Mouse (Mus musculus): ENCODE data around the gene Twist2.

Twist2 gene

GRCm38 (mm10) chr1:91800348-91800747 lies 913 bp upstream of the Twist2 start:
- no peak for TF ChIP-seq GATA4 (IDR thresholded peaks at IDR 0.05; ENCODE audit: insufficient replicate concordance, low read length)

- TF ChIP-seq GATA4 (IDR thresholded peaks at IDR 0.05; ENCODE audit: insufficient replicate concordance, low read length), result no peak
Measured at GRCm38 (mm10) chr1:91801844-91802366, 644 bp downstream of the Twist2 start.

DNA sequence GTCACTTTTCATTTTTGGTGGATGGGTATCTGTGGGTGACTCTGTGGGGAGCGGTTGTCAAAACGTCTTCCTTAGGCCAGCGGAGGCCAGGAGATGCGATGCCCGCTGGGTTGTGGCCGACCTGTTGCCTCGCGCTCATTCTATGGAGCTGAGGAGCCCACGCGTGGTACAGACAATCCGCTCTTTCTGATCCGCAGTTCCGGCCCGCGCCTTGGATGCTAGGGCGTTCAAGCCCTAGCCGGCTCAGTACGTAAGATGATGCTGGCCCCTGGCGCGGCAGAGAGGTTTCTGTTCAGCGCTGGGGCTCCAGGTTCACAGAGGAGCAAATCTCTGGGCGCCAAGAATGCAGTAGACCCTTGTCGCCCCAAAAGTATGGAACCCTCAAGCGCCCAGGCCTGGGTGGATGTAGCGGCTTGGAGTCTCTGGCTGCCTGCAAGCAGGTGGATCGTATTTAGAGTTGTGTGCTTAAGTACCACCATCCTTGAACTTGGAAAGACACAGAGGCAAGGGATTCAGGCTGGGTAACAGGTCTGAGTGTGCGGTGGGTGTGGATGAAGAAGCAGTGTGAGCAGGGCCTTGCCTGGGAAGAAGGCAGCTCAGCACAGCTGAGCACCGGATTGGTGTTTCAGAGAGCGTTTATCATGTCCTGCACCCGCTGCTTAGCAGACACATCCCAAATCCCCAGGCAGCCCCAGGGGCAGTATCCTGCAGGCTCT lies 1.3 kb downstream of the Twist2 start:
- TF ChIP-seq GATA4 (IDR thresholded peaks at IDR 0.05; ENCODE audit: insufficient replicate concordance, low read length), result no peak

DNA sequence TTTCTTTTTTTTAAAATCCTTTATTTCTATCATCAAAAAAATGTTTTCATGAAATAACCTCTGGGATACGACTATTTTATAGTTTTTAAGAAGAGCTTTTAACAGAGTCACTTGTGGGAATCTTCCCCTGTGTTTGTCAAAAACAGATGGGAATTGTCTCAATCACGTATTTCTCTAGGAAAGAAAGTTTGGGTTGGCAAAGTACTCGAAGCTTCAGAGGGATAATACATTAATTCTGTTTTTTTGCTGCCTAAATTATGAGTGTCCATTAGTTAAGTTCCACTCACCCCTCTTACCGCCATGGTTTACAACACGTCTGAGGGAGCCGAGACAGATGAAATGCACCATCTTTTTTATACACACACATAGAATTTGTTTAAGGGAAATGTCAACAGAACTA lies 2.2 kb downstream of the Twist2 start:
- TF ChIP-seq GATA4 (IDR thresholded peaks at IDR 0.05; ENCODE audit: insufficient replicate concordance, low read length), result no peak

GRCm38 (mm10) chr1:91816067-91816466 lies 14.8 kb downstream of the Twist2 start:
- TF ChIP-seq GATA4 (IDR thresholded peaks at IDR 0.05; ENCODE audit: insufficient replicate concordance, low read length), result no peak

- no peak for TF ChIP-seq GATA4 (IDR thresholded peaks at IDR 0.05; ENCODE audit: insufficient replicate concordance, low read length)
Measured at GRCm38 (mm10) chr1:91816571-91816970, 15.3 kb downstream of the Twist2 start.

GRCm38 (mm10) chr1:91819237-91819636 lies 18.0 kb downstream of the Twist2 start:
- TF ChIP-seq GATA4 (IDR thresholded peaks at IDR 0.05; ENCODE audit: insufficient replicate concordance, low read length), result no peak

GRCm38 (mm10) chr1:91820531-91820930 lies 19.3 kb downstream of the Twist2 start:
- TF ChIP-seq GATA4 (IDR thresholded peaks at IDR 0.05; ENCODE audit: insufficient replicate concordance, low read length), result no peak

- TF ChIP-seq GATA4 (IDR thresholded peaks at IDR 0.05; ENCODE audit: insufficient replicate concordance, low read length), result no peak
Measured at GRCm38 (mm10) chr1:91822316-91822824, 21.1 kb downstream of the Twist2 start.

DNA sequence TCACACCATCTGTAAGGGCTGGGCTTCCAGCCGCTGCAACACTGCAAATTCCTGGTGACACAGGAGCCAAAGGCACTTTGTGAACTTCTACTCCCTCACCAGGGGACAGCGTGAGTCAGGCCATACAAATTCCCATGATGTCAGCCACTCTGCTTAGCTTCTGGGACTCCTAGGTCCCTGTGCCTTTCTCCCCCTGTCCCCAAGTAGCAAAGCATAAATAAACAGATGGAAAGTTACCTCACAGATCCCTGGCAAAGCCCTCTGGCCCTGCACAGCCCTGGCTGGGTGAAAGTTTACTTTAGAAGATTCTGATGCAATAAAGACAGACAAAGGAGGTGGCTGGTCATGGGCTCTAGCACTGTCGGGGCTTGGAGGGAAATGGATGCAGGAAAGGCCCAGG lies 22.3 kb downstream of the Twist2 start:
- TF ChIP-seq GATA4 (IDR thresholded peaks at IDR 0.05; ENCODE audit: insufficient replicate concordance, low read length), result no peak

DNA sequence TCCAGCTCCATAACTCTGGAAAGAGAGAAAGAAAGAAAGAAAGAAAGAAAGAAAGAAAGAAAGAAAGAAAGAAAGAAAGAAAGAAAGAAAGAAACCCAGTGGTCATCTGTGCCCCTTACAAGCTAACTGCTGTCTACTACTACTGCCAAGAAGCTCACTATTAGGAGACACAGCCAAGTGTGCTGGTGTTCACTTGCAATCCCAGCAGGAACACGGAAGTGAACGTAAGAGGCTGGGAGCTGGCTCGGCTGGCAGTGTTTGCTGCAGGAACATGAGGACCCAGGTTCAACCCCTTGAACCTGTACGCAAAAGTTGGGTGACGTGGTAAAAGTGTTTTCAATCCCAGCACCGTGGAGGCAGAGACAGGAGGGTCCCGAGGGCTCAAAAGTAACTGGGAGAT lies 22.7 kb downstream of the Twist2 start:
- no peak for TF ChIP-seq GATA4 (IDR thresholded peaks at IDR 0.05; ENCODE audit: insufficient replicate concordance, low read length)

DNA sequence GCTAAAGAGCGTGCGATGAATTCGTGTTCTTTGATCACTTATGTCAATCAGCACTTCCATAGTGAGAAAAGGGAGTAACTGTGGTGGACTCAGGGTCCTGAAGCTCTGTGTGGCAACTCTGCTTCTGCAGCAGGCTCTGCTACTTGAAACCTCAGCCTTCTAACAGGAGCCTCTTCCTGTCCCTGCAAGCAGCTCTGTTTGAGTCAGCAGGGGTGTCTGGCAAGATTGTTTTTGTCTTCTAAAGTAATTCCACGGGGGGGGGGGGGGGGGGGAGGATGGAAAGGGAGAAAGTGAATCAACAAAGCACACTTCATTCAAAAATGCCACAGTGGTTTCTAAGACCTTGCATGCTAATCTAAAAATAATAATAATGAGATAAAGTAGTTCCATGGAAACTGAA lies 24.0 kb downstream of the Twist2 start:
- TF ChIP-seq GATA4 (IDR thresholded peaks at IDR 0.05; ENCODE audit: insufficient replicate concordance, low read length), result no peak

- no peak for TF ChIP-seq GATA4 (IDR thresholded peaks at IDR 0.05; ENCODE audit: insufficient replicate concordance, low read length)
Measured at GRCm38 (mm10) chr1:91831978-91832377, 30.7 kb downstream of the Twist2 start.

- no peak for TF ChIP-seq GATA4 (IDR thresholded peaks at IDR 0.05; ENCODE audit: insufficient replicate concordance, low read length)
Measured at GRCm38 (mm10) chr1:91839557-91839956, 38.3 kb downstream of the Twist2 start.

DNA sequence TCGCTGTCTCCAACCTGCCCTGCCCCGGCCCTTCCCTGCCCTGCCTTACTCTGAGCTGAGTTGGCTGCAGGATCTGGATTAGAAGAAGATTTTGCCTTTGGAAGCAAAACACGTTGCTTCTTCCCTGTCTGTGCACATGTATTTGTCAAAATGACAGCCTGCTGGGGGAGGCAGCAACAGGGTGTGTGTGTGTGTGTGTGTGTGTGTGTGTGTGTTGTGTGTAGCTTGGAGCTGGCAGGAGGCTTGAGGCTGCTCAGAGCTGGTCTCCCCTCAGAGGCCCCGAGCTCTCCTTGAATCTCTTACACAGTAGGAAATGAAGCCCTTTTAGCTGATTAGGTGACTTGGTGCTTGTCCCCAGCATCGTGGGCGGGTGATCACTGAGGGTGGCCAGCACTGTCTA lies 38.7 kb downstream of the Twist2 start:
- no peak for TF ChIP-seq GATA4 (IDR thresholded peaks at IDR 0.05; ENCODE audit: insufficient replicate concordance, low read length)

DNA sequence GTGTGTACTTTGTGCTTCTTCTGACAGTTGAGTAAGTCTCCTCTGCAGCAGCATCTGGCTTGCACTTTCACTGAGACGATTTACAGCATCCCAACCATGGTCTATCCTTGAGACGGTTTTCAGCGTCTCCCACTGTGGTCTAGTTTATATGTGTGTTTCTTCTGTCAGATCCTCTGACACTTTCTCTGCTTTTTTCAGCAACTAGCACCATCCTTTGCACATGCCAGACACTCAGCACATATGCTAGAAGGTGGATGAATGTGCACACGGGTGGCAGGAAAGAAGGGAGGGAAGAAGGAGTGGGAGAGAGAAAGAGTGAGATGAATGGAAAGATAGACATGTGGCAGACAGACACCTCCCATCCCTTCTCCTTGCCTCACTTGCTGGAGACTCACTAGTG lies 43.0 kb downstream of the Twist2 start:
- TF ChIP-seq GATA4 (IDR thresholded peaks at IDR 0.05; ENCODE audit: insufficient replicate concordance, low read length), result no peak

All from liver, adult (tissue).